Mouse (Mus musculus): Measurements from ENCODE around the gene Smyd1.

- TF ChIP-seq POLR2A (IDR thresholded peaks at IDR 0.05; ENCODE audit: low read depth, low read length), result no peak
- TF ChIP-seq CTCF (IDR thresholded peaks at IDR 0.05; ENCODE audit: extremely low read depth, insufficient read length, insufficient replicate concordance, low read depth, low read length), result no peak
Observed at GRCm38 (mm10) chr6:71279418-71279817, 42.6 kb downstream of the Smyd1 start.
